Mouse (Mus musculus): ENCODE data around the gene Tpm1. TPM values are rescaled to one million over a fixed set of nuclear protein-coding genes. Genes with fewer than 3 reads are reported as not detected.

The Tpm1 gene
- polyA plus RNA-seq, 1 experiment from 2014 or later = 171 TPM

DNA sequence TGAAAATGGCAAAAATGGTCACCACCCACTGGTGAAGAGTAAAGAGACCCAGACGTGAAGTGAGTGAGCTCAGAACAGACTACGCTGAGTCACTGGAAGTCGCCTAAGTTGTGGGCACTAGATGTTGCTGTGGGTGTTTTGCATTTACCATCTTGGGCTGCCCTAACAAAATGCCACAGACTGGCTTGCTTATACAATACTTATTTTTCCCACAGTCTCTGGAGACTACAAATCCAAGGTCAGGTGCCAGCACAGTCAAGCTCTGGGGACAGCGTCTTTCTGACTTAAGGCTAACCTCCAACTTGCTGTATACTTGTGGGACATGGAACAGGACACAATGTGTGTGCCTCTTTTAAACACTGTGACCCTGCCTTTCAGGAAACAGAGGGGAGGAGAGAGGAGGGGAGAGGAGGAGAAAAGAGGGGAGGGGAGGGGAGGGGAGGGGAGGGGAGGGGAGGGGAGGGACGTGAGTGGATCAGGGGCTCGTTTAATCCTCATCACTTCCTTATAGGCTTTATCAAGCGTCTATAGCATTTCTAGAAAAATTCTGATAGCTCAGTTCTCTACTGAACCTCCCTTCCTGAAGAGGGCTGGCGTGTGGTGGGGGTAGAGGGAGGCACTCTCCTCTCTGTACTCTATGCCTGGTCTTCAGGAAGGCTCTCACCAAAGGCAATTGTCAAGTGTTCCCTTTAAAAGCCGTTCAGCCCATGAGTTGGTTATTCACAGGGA lies 58.0 kb downstream of the Tpm1 start:
- Histone ChIP-seq H3K4me2 (no peak overlapping the region), H3K4me3 (no peak overlapping the region), H3K9ac (no peak overlapping the region), H3K27me3 (no peaks in the 10 kb centered on the region), H3K4me1 (replicated peaks) (no peaks in the 10 kb centered on the region), H3K9me3 (no peaks in the 10 kb centered on the region), H3K27ac (replicated peaks) (no peak overlapping the region), H3K36me3 (no peaks in the 10 kb centered on the region)
- ATAC-seq (ENCODE audit: low FRiP score, low read depth) = no peak
- 71% methylated on average over 9 of the region's 9 CpGs for WGBS

- no peak overlapping the region for H3K4me2 ChIP-seq
- no peak overlapping the region for H3K9ac ChIP-seq
- WGBS = 87% methylated on average over 5 of the region's 5 CpGs
- H3K27me3 ChIP-seq = no peaks in the 10 kb centered on the region
- H3K9me3 ChIP-seq = no peaks in the 10 kb centered on the region
- H3K27ac ChIP-seq (replicated peaks) = no peak overlapping the region
- no peak for ATAC-seq (ENCODE audit: low FRiP score, low read depth)
- no peaks in the 10 kb centered on the region for H3K4me1 ChIP-seq (replicated peaks)
- H3K36me3 ChIP-seq = no peaks in the 10 kb centered on the region
- H3K4me3 ChIP-seq = no peak overlapping the region
Measured at GRCm38 (mm10) chr9:66990046-66990445, 59.2 kb downstream of the Tpm1 start.

DNA sequence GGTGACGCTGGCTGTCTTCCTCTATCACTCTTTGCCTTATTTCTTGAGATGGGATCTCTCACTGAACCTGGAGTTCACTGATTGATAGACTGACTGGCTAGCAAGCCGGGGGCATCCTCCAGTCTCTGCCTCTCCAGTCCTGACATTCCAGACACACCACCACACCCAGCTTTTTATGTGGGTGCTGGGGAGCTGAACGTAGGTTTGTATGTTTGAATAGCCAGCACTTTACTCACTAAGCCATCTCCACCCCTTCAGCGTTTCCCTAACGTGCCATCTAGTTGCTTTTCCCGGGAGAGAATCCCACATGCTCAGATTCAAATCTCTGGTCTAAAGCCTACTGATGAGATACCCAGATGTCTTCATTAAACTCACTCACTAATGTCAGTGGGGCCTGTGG lies 59.6 kb downstream of the Tpm1 start:
- Histone ChIP-seq H3K36me3 (no peaks in the 10 kb centered on the region), H3K27ac (replicated peaks) (no peak overlapping the region), H3K4me3 (no peak overlapping the region), H3K9me3 (no peaks in the 10 kb centered on the region), H3K9ac (no peak overlapping the region), H3K4me2 (no peak overlapping the region), H3K27me3 (no peaks in the 10 kb centered on the region), H3K4me1 (replicated peaks) (no peaks in the 10 kb centered on the region)
- ATAC-seq (ENCODE audit: low FRiP score, low read depth) = no peak
- WGBS = 72% methylated on average over 6 of the region's 6 CpGs

DNA sequence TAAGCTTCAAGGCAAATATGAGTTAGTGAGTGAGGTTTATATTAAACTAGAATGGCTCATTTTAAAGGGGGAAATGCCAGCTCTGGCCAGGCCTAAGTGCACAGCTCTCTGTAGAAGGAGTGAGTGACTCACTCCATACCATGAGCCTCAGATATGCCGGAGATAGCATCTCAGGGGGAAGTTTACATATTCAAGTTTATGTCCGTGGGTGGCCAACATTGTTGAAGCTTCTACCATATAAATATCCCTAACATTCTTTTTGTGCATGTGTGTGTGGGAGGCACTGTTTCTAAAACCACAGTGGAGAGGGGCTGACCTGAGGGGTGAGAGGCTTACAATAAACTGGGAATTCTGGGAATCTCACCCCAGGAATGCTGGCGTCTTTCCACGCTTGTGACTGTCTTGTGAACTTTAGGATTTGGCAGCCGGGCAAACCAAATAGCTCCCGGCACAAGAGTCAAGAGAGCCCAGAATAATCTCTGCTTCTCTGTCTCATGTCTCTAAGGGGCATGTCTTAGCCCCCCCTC lies 60.3 kb downstream of the Tpm1 start:
- no peak overlapping the region for H3K4me2 ChIP-seq
- ATAC-seq (ENCODE audit: low FRiP score, low read depth) = no peak

GRCm38 (mm10) chr9:66988198-66988887 lies 60.9 kb downstream of the Tpm1 start:
- H3K36me3 ChIP-seq = no peaks in the 10 kb centered on the region
- H3K9ac ChIP-seq = no peak overlapping the region
- H3K4me3 ChIP-seq = no peak overlapping the region
- H3K4me1 ChIP-seq (replicated peaks) = no peaks in the 10 kb centered on the region
- no peaks in the 10 kb centered on the region for H3K27me3 ChIP-seq
- no peak for ATAC-seq (ENCODE audit: low FRiP score, low read depth)
- H3K27ac ChIP-seq (replicated peaks) = no peak overlapping the region
- no peaks in the 10 kb centered on the region for H3K9me3 ChIP-seq
- 59% methylated on average over 11 of the region's 11 CpGs for WGBS
- no peak overlapping the region for H3K4me2 ChIP-seq

More for the DNA sequence above, 60.3 kb downstream of the Tpm1 start:
- Histone ChIP-seq H3K9me3 (no peaks in the 10 kb centered on the region), H3K9ac (no peak overlapping the region), H3K27me3 (no peaks in the 10 kb centered on the region), H3K4me3 (no peak overlapping the region), H3K27ac (replicated peaks) (no peak overlapping the region), H3K4me1 (replicated peaks) (no peaks in the 10 kb centered on the region), H3K36me3 (no peaks in the 10 kb centered on the region)
- 45% methylated on average over 6 of the region's 6 CpGs for WGBS

DNA sequence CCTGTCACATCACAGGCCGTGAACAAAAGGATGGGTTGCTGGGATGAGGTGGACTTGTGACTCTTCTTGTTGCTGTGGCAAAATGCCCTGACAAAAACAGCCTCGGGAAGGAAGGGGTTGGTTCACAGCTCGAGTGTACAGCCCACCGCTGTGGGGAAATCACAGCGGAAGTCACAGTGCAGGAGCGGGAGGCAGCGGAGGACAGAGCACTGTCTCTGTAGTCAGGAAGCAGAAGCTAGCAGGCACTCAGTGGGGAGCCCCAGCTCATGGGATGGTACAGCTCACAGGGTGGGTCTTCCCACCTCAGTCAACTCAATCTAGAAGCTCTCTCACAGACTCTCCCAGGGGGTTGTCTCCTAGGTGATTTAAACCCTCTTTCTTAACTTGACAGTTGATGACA lies 63.8 kb downstream of the Tpm1 start:
- H3K4me2 ChIP-seq = no peak overlapping the region
- H3K36me3 ChIP-seq = no peaks in the 10 kb centered on the region
- no peaks in the 10 kb centered on the region for H3K9me3 ChIP-seq
- no peak overlapping the region for H3K4me3 ChIP-seq
- no peaks in the 10 kb centered on the region for H3K27me3 ChIP-seq
- H3K27ac ChIP-seq (replicated peaks) = no peak overlapping the region
- ATAC-seq (ENCODE audit: low FRiP score, low read depth) = no peak
- H3K9ac ChIP-seq = no peak overlapping the region
- WGBS = 80% methylated on average over 7 of the region's 7 CpGs
- no peaks in the 10 kb centered on the region for H3K4me1 ChIP-seq (replicated peaks)

- H3K36me3 ChIP-seq = no peaks in the 10 kb centered on the region
- 76% methylated on average over 7 of the region's 7 CpGs for WGBS
- H3K4me1 ChIP-seq (replicated peaks) = no peaks in the 10 kb centered on the region
- H3K4me2 ChIP-seq = no peak overlapping the region
- H3K4me3 ChIP-seq = no peak overlapping the region
- no peak for ATAC-seq (ENCODE audit: low FRiP score, low read depth)
- no peaks in the 10 kb centered on the region for H3K9me3 ChIP-seq
- H3K27me3 ChIP-seq = no peaks in the 10 kb centered on the region
- no peak overlapping the region for H3K9ac ChIP-seq
- H3K27ac ChIP-seq (replicated peaks) = no peak overlapping the region
Measured at GRCm38 (mm10) chr9:66982085-66982484, 67.1 kb downstream of the Tpm1 start.

DNA sequence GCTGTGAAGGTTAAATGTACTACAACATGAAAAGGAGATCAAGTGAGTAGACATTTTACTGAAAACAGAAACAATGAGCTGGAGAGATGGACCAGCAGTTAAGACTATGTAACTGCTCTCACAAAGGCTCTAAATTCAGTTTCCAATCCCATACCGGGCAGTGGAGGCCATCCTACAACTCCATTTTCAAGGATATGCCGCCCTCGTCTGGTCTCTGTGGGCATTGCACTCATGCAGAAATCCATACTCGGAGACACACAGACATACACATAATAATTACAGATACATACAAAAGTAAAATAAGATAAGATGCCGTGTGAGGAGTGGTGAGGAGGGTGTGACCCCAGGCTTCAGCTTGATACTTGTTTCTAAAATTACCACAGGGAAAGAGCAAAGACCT lies 68.7 kb downstream of the Tpm1 start:
- Histone ChIP-seq H3K27me3 (no peaks in the 10 kb centered on the region), H3K4me1 (replicated peaks) (peaks cover 6% of the 10 kb centered on the region; the same call in 1 of the 2 replicates), H3K4me3 (no peak overlapping the region), H3K4me2 (no peak overlapping the region), H3K9ac (no peak overlapping the region), H3K27ac (replicated peaks) (no peak overlapping the region), H3K9me3 (no peaks in the 10 kb centered on the region), H3K36me3 (no peaks in the 10 kb centered on the region)
- WGBS = 9% methylated on average over 5 of the region's 5 CpGs
- no peak for ATAC-seq (ENCODE audit: low FRiP score, low read depth)

DNA sequence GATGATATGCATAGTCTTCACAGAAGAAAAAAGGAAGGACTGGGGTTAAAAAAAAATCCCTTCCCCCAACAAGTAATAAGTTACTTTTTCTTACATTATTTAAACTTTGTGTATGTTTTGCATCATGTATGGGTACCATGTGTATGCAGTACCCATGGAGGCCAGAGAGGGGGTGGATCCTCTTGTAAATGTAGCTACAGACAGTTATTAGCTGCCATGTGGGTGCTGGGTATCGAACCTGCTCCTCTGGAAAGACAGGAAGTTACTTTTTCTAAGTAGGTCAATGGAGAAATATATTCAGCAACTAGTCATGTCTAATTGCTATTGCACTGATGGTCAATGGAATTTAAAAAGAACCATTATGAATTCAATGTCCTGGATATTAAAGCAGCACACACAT lies 70.7 kb downstream of the Tpm1 start:
- no peak overlapping the region for H3K4me3 ChIP-seq
- H3K9ac ChIP-seq = no peak overlapping the region
- ATAC-seq (ENCODE audit: low FRiP score, low read depth) = no peak
- peaks cover 16% of the 10 kb centered on the region for H3K4me1 ChIP-seq (replicated peaks)
- no peaks in the 10 kb centered on the region for H3K9me3 ChIP-seq
- WGBS = 86% methylated on average over 1 of the region's 1 CpGs
- H3K36me3 ChIP-seq = no peaks in the 10 kb centered on the region
- no peak overlapping the region for H3K4me2 ChIP-seq
- no peak overlapping the region for H3K27ac ChIP-seq (replicated peaks)
- H3K27me3 ChIP-seq = no peaks in the 10 kb centered on the region

DNA sequence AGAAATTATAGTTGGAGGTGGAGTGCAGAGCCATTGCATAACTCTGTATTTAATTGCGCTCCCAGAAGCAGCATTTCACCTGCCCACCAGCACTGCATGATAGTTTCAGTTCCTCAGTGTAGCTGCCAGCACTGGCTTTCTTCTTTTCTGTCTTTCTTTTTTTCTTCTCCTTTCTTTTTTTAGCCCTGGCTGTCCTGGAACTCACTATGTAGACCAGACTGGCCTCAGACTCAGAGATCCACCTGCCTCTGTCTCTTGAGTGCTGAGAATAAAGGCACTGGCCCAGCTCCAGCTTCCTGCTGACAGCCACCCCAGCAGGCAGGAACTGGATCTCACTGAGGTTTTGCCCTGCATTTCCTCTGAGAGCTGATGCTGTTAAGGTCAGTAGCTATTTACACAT lies 71.2 kb downstream of the Tpm1 start:
- 85% methylated on average over 1 of the region's 1 CpGs for WGBS

DNA sequence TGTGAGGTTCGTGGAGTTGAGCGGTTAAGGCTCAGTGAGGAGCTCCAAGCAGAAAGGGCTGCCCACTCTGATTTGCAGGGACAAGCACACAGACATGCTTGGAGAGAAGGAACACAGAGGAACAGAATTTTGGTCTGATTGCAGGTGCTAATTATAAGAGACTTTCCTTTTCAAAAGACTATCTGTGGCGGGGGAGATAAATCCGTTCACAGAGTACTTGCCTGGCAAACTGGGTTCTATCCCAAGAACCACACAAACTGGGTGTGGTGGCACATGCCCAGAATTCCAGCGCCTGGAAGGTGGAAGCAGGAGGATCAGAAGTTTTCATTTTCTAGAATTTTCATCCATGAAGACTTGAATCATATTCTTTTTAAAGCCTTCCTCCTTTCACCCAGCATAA lies 72.1 kb downstream of the Tpm1 start:
- ATAC-seq (ENCODE audit: low FRiP score, low read depth) = no peak
- Histone ChIP-seq H3K9me3 (no peaks in the 10 kb centered on the region), H3K36me3 (no peaks in the 10 kb centered on the region)

More for the DNA sequence above, 71.2 kb downstream of the Tpm1 start:
- ATAC-seq (ENCODE audit: low FRiP score, low read depth) = no peak
- H3K4me2 ChIP-seq = no peak overlapping the region
- no peaks in the 10 kb centered on the region for H3K9me3 ChIP-seq
- H3K9ac ChIP-seq = no peak overlapping the region
- no peak overlapping the region for H3K4me3 ChIP-seq
- H3K27ac ChIP-seq (replicated peaks) = no peak overlapping the region
- H3K27me3 ChIP-seq = no peaks in the 10 kb centered on the region
- H3K4me1 ChIP-seq (replicated peaks) = peaks cover 16% of the 10 kb centered on the region
- H3K36me3 ChIP-seq = no peaks in the 10 kb centered on the region

GRCm38 (mm10) chr9:66975239-66975645 lies 74.0 kb downstream of the Tpm1 start, which contains the start of gene Lactb:
Gene Lactb, minus strand, starts transcription at chr9:66975484.
- Histone ChIP-seq H3K9ac (peak within 1 kb of the TSS; percentile 94), H3K9me3 (no peaks in the 10 kb centered on the region), H3K27me3 (no peaks in the 10 kb centered on the region), H3K4me3 (peak within 1 kb of the TSS; percentile 98), H3K4me1 (replicated peaks) (peaks cover 16% of the 10 kb centered on the region), H3K4me2 (peak within 1 kb of the TSS; percentile 59), H3K36me3 (peaks cover 13% of the 10 kb centered on the region; the same call in 1 of the 2 replicates), H3K27ac (replicated peaks) (peak within 1 kb of the TSS; percentile 93)
- peak; percentile 98 for ATAC-seq (ENCODE audit: low FRiP score, low read depth)
- WGBS = 2% methylated on average over 23 of the region's 32 CpGs

More for the DNA sequence above, 72.1 kb downstream of the Tpm1 start:
- peaks cover 16% of the 10 kb centered on the region for H3K4me1 ChIP-seq (replicated peaks)
- no peak overlapping the region for H3K27ac ChIP-seq (replicated peaks)
- no peaks in the 10 kb centered on the region for H3K27me3 ChIP-seq
- H3K4me2 ChIP-seq = no peak overlapping the region
- 80% methylated on average over 5 of the region's 5 CpGs for WGBS
- no peak overlapping the region for H3K9ac ChIP-seq
- no peak overlapping the region for H3K4me3 ChIP-seq
